Comparison of ENCODE assay signal across 8 mouse cellular contexts in the genomic region with DNA sequence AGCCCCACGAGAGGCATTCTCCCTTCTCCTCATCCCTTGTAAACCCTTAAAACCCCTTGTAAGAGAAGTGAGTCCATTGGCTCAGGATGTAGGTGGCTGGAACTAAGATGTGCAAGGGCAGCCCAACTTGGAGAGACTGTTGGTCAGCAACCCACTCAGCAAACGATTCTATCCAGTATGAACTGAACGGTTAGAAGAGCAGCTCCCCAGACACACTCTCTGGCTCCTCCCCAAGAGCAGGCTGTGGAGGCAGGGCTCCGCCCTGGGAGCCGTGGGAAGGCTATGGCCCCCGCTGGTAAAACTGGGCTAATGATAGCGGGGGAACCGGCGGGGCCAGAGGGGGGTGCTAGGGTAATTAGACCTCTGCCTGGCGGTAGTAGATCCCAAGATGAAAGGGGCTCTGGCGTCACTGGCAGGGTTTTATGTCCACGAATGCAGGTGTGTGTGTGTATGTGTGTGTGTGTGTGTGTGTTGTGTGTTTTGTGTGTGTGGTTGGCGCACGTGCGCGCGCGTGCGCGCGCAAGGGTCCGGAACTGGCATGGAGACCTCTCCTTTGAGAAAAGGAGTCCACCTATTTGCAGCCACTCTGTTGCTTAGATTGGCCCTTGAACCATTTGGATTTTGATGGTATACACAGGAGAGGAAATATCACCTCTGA. TPM values are rescaled to one million over a fixed set of nuclear protein-coding genes. Genes with fewer than 3 reads are reported as not detected.
DNase-seq lines count a peak whose midpoint lies in the region; ATAC-seq and TF ChIP-seq lines count a peak whose summit lies in the region.

A gene (plus strand): TSS at position 246 of the 658 bp plus-strand sequence.

- H3K9me3 ChIP-seq in CH12.LX (replicated peaks; ENCODE audit: low read length) = no peaks in the 10 kb centered on the region
- H3K9me3 ChIP-seq in embryonic facial prominence, embryonic 15.5 days (replicated peaks) = no peaks in the 10 kb centered on the region
- no peaks in the 10 kb centered on the region for H3K9me3 ChIP-seq in kidney, embryonic 14.5 days (ENCODE audit: control insufficient read depth, low read length)
- no peaks in the 10 kb centered on the region for H3K9me3 ChIP-seq in limb, embryonic 15.5 days
- H3K9me3 ChIP-seq in midbrain, embryonic 16.5 days (replicated peaks; ENCODE audit: control insufficient read depth, low read length, poor library complexity, severe bottlenecking) = no peaks in the 10 kb centered on the region

- no peak for TF ChIP-seq CTCF in CH12.LX (conservative IDR thresholded peaks at IDR 0.05 in 1 of 2, IDR thresholded peaks at IDR 0.05 in 1 of 2; ENCODE audit: low read depth in 2 of 2, low read length in 2 of 2)

- H3K4me3 ChIP-seq in CH12.LX (replicated peaks in 1 of 3; ENCODE audit: low read depth in 2 of 3, low read length in 2 of 3, poor library complexity in 1 of 3) = peak within 1 kb of the TSS; percentile 27 to 81 (median 62)
- peak within 1 kb of the TSS; percentile 69 for H3K4me3 ChIP-seq in embryonic facial prominence, embryonic 15.5 days (replicated peaks)
- H3K4me3 ChIP-seq in kidney, embryonic 14.5 days (ENCODE audit: low read length) = peak within 1 kb of the TSS; percentile 90
- peak within 1 kb of the TSS; percentile 91 for H3K4me3 ChIP-seq in limb, embryonic 15.5 days
- peak within 1 kb of the TSS; percentile 83 for H3K4me3 ChIP-seq in midbrain, embryonic 16.5 days (ENCODE audit: low read depth, low read length)

- H3K4me2 ChIP-seq in CH12.LX (ENCODE audit: insufficient read depth, low read depth, poor library complexity, severe bottlenecking) = peak within 1 kb of the TSS; percentile 99
- H3K4me2 ChIP-seq in embryonic facial prominence, embryonic 15.5 days (replicated peaks) = peak within 1 kb of the TSS; percentile 87
- H3K4me2 ChIP-seq in kidney, embryonic 14.5 days (replicated peaks; ENCODE audit: low read depth, low read length) = peak within 1 kb of the TSS; percentile 88
- H3K4me2 ChIP-seq in limb, embryonic 15.5 days = peak within 1 kb of the TSS; percentile 84
- peak within 1 kb of the TSS; percentile 93 for H3K4me2 ChIP-seq in midbrain, embryonic 16.5 days (ENCODE audit: low read length)

- in situ Hi-C loops in CH12.LX (cut with MboI; ENCODE audit: low pct_ligation_motif_present, low pct_unique_long_range_greater_than_20kb, low sequenced_read_pairs) = no loop called here

- no peaks in the 10 kb centered on the region for H3K79me2 ChIP-seq in CH12.LX (replicated peaks; ENCODE audit: control insufficient read depth, extremely low read depth, insufficient read depth, poor library complexity, severe bottlenecking)

- ATAC-seq in embryonic facial prominence, embryonic 15.5 days (ENCODE audit: insufficient number of reproducible peaks, low FRiP score, low TSS enrichment, low read depth) = peak; percentile 53; the same call in 1 of the 2 replicates
- peak; percentile 65 for ATAC-seq in kidney, embryonic 14.5 days (ENCODE audit: low FRiP score, low TSS enrichment)
- ATAC-seq in limb, embryonic 15.5 days (ENCODE audit: insufficient number of reproducible peaks, low FRiP score, low TSS enrichment, low read depth) = no peak
- peak; percentile 31 for ATAC-seq in midbrain, embryonic 16.5 days

- no peaks in the 10 kb centered on the region for H3K36me3 ChIP-seq in CH12.LX (replicated peaks in 1 of 2; ENCODE audit: control insufficient read depth in 1 of 2, insufficient read depth in 1 of 2, low read length in 1 of 2)
- no peaks in the 10 kb centered on the region for H3K36me3 ChIP-seq in embryonic facial prominence, embryonic 15.5 days
- no peaks in the 10 kb centered on the region for H3K36me3 ChIP-seq in kidney, embryonic 14.5 days (ENCODE audit: control insufficient read depth, insufficient read depth, low read length)
- no peaks in the 10 kb centered on the region for H3K36me3 ChIP-seq in limb, embryonic 15.5 days
- no peaks in the 10 kb centered on the region for H3K36me3 ChIP-seq in midbrain, embryonic 16.5 days (ENCODE audit: control insufficient read depth, insufficient read depth, low read length)

- H3K4me1 ChIP-seq in CH12.LX (ENCODE audit: control insufficient read depth in 1 of 2, insufficient read depth in 2 of 2) = peaks cover 6 to 8% of the 10 kb centered on the region in 2 experiments
- H3K4me1 ChIP-seq in embryonic facial prominence, embryonic 15.5 days = peaks cover 48% of the 10 kb centered on the region
- H3K4me1 ChIP-seq in kidney, embryonic 14.5 days (ENCODE audit: control insufficient read depth, insufficient read depth, low read length) = peaks cover 39% of the 10 kb centered on the region
- H3K4me1 ChIP-seq in limb, embryonic 15.5 days = peaks cover 50% of the 10 kb centered on the region
- peaks cover 43% of the 10 kb centered on the region for H3K4me1 ChIP-seq in midbrain, embryonic 16.5 days (ENCODE audit: control insufficient read depth, insufficient read depth, low read length)

- H3K27me3 ChIP-seq in CH12.LX (replicated peaks) = peaks cover 70% of the 10 kb centered on the region
- no peaks in the 10 kb centered on the region for H3K27me3 ChIP-seq in embryonic facial prominence, embryonic 15.5 days
- no peaks in the 10 kb centered on the region for H3K27me3 ChIP-seq in kidney, embryonic 14.5 days (ENCODE audit: control insufficient read depth, insufficient read depth, low read length)
- H3K27me3 ChIP-seq in limb, embryonic 15.5 days = no peaks in the 10 kb centered on the region
- H3K27me3 ChIP-seq in midbrain, embryonic 16.5 days (ENCODE audit: control insufficient read depth, insufficient read depth, low read depth, low read length) = no peaks in the 10 kb centered on the region

- H3K27ac ChIP-seq in CH12.LX (ENCODE audit: insufficient read depth, low read depth) = no peak within 1 kb of the TSS
- peak within 1 kb of the TSS; percentile 93 for H3K27ac ChIP-seq in embryonic facial prominence, embryonic 15.5 days (replicated peaks)
- H3K27ac ChIP-seq in kidney, embryonic 14.5 days (ENCODE audit: low read depth, low read length) = peak within 1 kb of the TSS; percentile 90
- peak within 1 kb of the TSS; percentile 92 for H3K27ac ChIP-seq in limb, embryonic 15.5 days
- peak within 1 kb of the TSS; percentile 100 for H3K27ac ChIP-seq in midbrain, embryonic 16.5 days (ENCODE audit: low read length)

- no peak for TF ChIP-seq RAD21 in CH12.LX (IDR thresholded peaks at IDR 0.05; ENCODE audit: low read depth, low read length)

- no peak for TF ChIP-seq POLR2A in CH12.LX (IDR thresholded peaks at IDR 0.05; ENCODE audit: low read depth, low read length)

- TF ChIP-seq EP300 in CH12.LX (IDR thresholded peaks at IDR 0.05; ENCODE audit: low read length) = no peak

- under 1% methylated on average over 22 of the region's 22 CpGs for WGBS in embryonic facial prominence, embryonic 15.5 days
- WGBS in kidney, embryonic 14.5 days = under 1% methylated on average over 22 of the region's 22 CpGs
- WGBS in limb, embryonic 15.5 days = under 1% methylated on average over 22 of the region's 22 CpGs
- WGBS in midbrain, embryonic 16.5 days = under 1% methylated on average over 22 of the region's 22 CpGs

- dilution Hi-C loops in CH12.LX (cut with MboI; ENCODE audit: extremely low pct_ligation_motif_present, extremely low pct_unique_long_range_greater_than_20kb, low sequenced_read_pairs) = no loop called here

- DNase-seq in CH12.LX (ENCODE audit: extremely low read depth) = no peak
- DNase-seq in adrenal gland, postnatal 25 days = peak; percentile 71
- DNase-seq in heart, adult 9 months (ENCODE audit: low spot score in 2 of 2) = peak; percentile 83
- peak; percentile 41 for DNase-seq in thymus, postnatal 14 days

- peak within 1 kb of the TSS; percentile 88 for H3K9ac ChIP-seq in CH12.LX (ENCODE audit: insufficient read depth, low read depth)
- H3K9ac ChIP-seq in embryonic facial prominence, embryonic 15.5 days = peak within 1 kb of the TSS; percentile 88
- peak within 1 kb of the TSS; percentile 89 for H3K9ac ChIP-seq in kidney, embryonic 14.5 days (ENCODE audit: low read depth, low read length)
- peak within 1 kb of the TSS; percentile 96 for H3K9ac ChIP-seq in limb, embryonic 15.5 days
- H3K9ac ChIP-seq in midbrain, embryonic 16.5 days (ENCODE audit: low read depth, low read length) = peak within 1 kb of the TSS; percentile 96

TF ChIP-seq in CH12.LX, 34 proteins besides CTCF, POLR2A, EP300 and RAD21:
- TF ChIP-seq RCOR1 (conservative IDR thresholded peaks at IDR 0.05; ENCODE audit: low read depth, low read length) = 0 out of 2 replicates have a peak, but pooled peaks have one; percentile 32
- peak; percentile 93 for TF ChIP-seq BHLHE40 (IDR thresholded peaks at IDR 0.05; ENCODE audit: low read depth, low read length)
- no peak for TF ChIP-seq IRF4 (IDR thresholded peaks at IDR 0.05; ENCODE audit: low read depth, low read length)
- TF ChIP-seq NRF1 (IDR thresholded peaks at IDR 0.05; ENCODE audit: low read depth, low read length) = peak; percentile 67
- TF ChIP-seq ETS1 (conservative IDR thresholded peaks at IDR 0.05; ENCODE audit: low read depth, low read length) = no peak
- 0 out of 2 replicates have a peak, but pooled peaks have one; percentile 11 for TF ChIP-seq TCF12 (IDR thresholded peaks at IDR 0.05; ENCODE audit: low read depth, low read length)
- TF ChIP-seq UBTF (IDR thresholded peaks at IDR 0.05; ENCODE audit: low read depth, low read length) = 0 out of 2 replicates have a peak, but pooled peaks have one; percentile 15
TF ChIP-seq in CH12.LX: peak in this region for 5.

RNA-seq across cellular contexts. Expression of the gene that starts here (rescaled TPM):
- total RNA-seq in CH12.LX (2012; rRNA removed) (2.5 and 3.9 TPM in 2 replicates), CH12.LX (2014; rRNA removed) (0.81 and 1.1 TPM in 2 replicates)
- polyA plus RNA-seq in CH12.LX (2012; ENCODE audit: insufficient read length, low read depth) = 3.8 and 4.3 TPM in 2 replicates
- total RNA-seq in adrenal gland, postnatal 25 days (2021) = 82.5 and 89.4 TPM in 2 replicates
- polyA plus RNA-seq in embryonic facial prominence, embryonic 15.5 days (2015; fragmentation: Nextera tagmentation; extraction: Ambion mirVana) = 51.0 and 51.2 TPM in 2 replicates
- 28.0 and 31.8 TPM in 2 replicates for polyA plus RNA-seq in kidney, embryonic 14.5 days (2014; fragmentation: Nextera tagmentation; extraction: Ambion mirVana)
- polyA plus RNA-seq in limb, embryonic 15.5 days (2015; fragmentation: Nextera tagmentation; extraction: Ambion mirVana) = 38.4 and 39.6 TPM in 2 replicates
- 139 and 149 TPM in 2 replicates for polyA plus RNA-seq in midbrain, embryonic 16.5 days (2015; fragmentation: Nextera tagmentation; extraction: Ambion mirVana)

Comparison
In these comparisons a context has a peak if more than half of its experiments do, and no peak if none do; other contexts are left out.
1. RNA of the gene that starts here (total RNA-seq): 82.5 to 89.4 TPM in adrenal gland, postnatal 25 days; 0.81 to 3.9 TPM in CH12.LX; every median in the first group is over 10 times any median in the second.
2. Peak in every context shown above with its lines, with median percentiles within 50 percentile points of each other: H3K4me2 ChIP-seq, H3K4me3 ChIP-seq and H3K9ac ChIP-seq.